Mouse (Mus musculus): ENCODE results near the gene Plin4. TPM values are rescaled to one million over a fixed set of nuclear protein-coding genes. Genes with fewer than 3 reads are reported as not detected.
A peak's percentile ranks its signal among the peaks of the same experiment; 100 is the strongest.

Gene Plin4
- polyA plus RNA-seq, 1 experiment from 2014 or later, result 0.13 TPM

- no peaks in the 10 kb centered on the region for H3K36me3 ChIP-seq (ENCODE audit: control insufficient read depth, insufficient read depth)
- no peak overlapping the region for H3K9ac ChIP-seq (ENCODE audit: low read depth, low read length)
- peaks cover 49% of the 10 kb centered on the region for H3K27me3 ChIP-seq (ENCODE audit: control insufficient read depth, insufficient read depth, low read depth, low read length)
- H3K4me3 ChIP-seq (ENCODE audit: low read depth, low read length), result peak overlapping the region; percentile 7; the same call in 1 of the 2 replicates
- no peaks in the 10 kb centered on the region for H3K9me3 ChIP-seq (replicated peaks; ENCODE audit: control insufficient read depth, low read length)
- ATAC-seq (ENCODE audit: low read depth), result no peak
- H3K27ac ChIP-seq (ENCODE audit: low read length), result no peak overlapping the region
- 3% methylated on average over 47 of the region's 47 CpGs for WGBS (ENCODE audit: insufficient replicate concordance)
- peak overlapping the region; percentile 37 for H3K4me2 ChIP-seq (ENCODE audit: low read depth, low read length)
- H3K4me1 ChIP-seq (ENCODE audit: control insufficient read depth, low read depth, low read length), result peaks cover 15% of the 10 kb centered on the region
These were observed 32.4 kb upstream of the Plin4 start for GRCm38 (mm10) chr17:56141702-56142605.

DNA sequence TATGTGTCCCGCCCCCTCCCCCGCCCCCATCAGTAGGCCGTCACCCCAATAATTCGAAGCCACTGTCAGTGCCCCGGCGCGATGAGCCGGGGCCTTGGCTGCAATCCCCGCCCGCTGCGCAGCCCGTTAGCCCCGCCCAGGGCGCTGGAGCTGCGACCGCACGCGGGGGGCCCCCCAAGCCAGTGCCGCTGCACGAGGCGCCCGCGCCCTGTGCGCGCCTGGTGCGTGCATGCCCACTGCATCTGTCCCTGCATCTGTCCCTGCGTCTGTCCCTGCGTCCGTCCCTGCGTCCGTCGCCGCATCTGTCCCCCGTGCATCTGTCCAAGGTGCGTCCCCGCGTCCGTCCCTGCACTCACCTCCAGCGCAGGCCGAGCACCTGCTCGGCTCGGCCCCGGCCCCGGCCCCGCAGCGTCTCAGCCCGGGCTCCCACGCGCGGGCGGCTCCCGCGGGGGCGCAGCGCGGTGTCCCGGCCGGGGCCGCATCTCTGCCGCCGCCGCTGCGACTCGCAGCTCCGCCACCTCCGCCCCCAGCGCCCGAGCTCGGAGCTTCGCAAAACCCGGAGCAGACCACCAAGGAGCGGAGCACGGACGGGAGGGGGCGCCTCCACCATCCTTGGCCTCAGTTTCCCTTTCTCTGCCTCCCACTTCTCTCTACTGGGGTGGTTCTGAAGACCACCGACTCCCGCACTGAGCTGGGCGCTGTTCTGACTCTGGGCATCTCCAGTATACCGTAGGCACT, 30.4 kb upstream of the Plin4 start, which contains the start of gene Sema6b:
Gene Sema6b, minus strand, starts transcription at position 486 of the 738 bp plus-strand sequence.
- Histone ChIP-seq H3K36me3 (ENCODE audit: control insufficient read depth, insufficient read depth) (no peaks in the 10 kb centered on the region), H3K4me3 (ENCODE audit: low read depth, low read length) (peak within 1 kb of the TSS; percentile 62), H3K27ac (ENCODE audit: low read length) (no peak within 1 kb of the TSS), H3K4me2 (ENCODE audit: low read depth, low read length) (peak within 1 kb of the TSS; percentile 88), H3K4me1 (ENCODE audit: control insufficient read depth, low read depth, low read length) (peaks cover 15% of the 10 kb centered on the region), H3K27me3 (ENCODE audit: control insufficient read depth, insufficient read depth, low read depth, low read length) (peaks cover 48% of the 10 kb centered on the region), H3K9ac (ENCODE audit: low read depth, low read length) (0 out of 2 replicates have a peak within 1 kb of the TSS, but pooled peaks have one; percentile 16), H3K9me3 (replicated peaks; ENCODE audit: control insufficient read depth, low read length) (no peaks in the 10 kb centered on the region)
- 2% methylated on average over 78 of the region's 79 CpGs for WGBS (ENCODE audit: insufficient replicate concordance)
- peak; percentile 51 for ATAC-seq (ENCODE audit: low read depth)

- Histone ChIP-seq H3K27ac (ENCODE audit: low read length) (no peak overlapping the region), H3K4me3 (ENCODE audit: low read depth, low read length) (peak overlapping the region; percentile 62), H3K9ac (ENCODE audit: low read depth, low read length) (no peak overlapping the region), H3K4me2 (ENCODE audit: low read depth, low read length) (peak overlapping the region; percentile 88), H3K9me3 (replicated peaks; ENCODE audit: control insufficient read depth, low read length) (no peaks in the 10 kb centered on the region), H3K36me3 (ENCODE audit: control insufficient read depth, insufficient read depth) (no peaks in the 10 kb centered on the region), H3K4me1 (ENCODE audit: control insufficient read depth, low read depth, low read length) (peaks cover 17% of the 10 kb centered on the region), H3K27me3 (ENCODE audit: control insufficient read depth, insufficient read depth, low read depth, low read length) (peaks cover 45% of the 10 kb centered on the region)
- ATAC-seq (ENCODE audit: low read depth), result no peak
- 17% methylated on average over 15 of the region's 21 CpGs for WGBS (ENCODE audit: insufficient replicate concordance)
These were observed 29.8 kb upstream of the Plin4 start for GRCm38 (mm10) chr17:56139355-56139754.

- Histone ChIP-seq H3K36me3 (ENCODE audit: control insufficient read depth, insufficient read depth) (no peaks in the 10 kb centered on the region), H3K27ac (ENCODE audit: low read length) (no peak overlapping the region), H3K9ac (ENCODE audit: low read depth, low read length) (no peak overlapping the region), H3K9me3 (replicated peaks; ENCODE audit: control insufficient read depth, low read length) (no peaks in the 10 kb centered on the region), H3K27me3 (ENCODE audit: control insufficient read depth, insufficient read depth, low read depth, low read length) (peaks cover 38% of the 10 kb centered on the region), H3K4me3 (ENCODE audit: low read depth, low read length) (no peak overlapping the region), H3K4me1 (ENCODE audit: control insufficient read depth, low read depth, low read length) (peaks cover 30% of the 10 kb centered on the region), H3K4me2 (ENCODE audit: low read depth, low read length) (no peak overlapping the region)
- ATAC-seq (ENCODE audit: low read depth), result no peak
- 33% methylated on average over 25 of the region's 25 CpGs for WGBS (ENCODE audit: insufficient replicate concordance)
These were observed 28.4 kb upstream of the Plin4 start for GRCm38 (mm10) chr17:56137839-56138613.

GRCm38 (mm10) chr17:56136558-56136957, 27.0 kb upstream of the Plin4 start:
- WGBS (ENCODE audit: insufficient replicate concordance), result 59% methylated on average over 7 of the region's 7 CpGs

GRCm38 (mm10) chr17:56134463-56134971, 24.9 kb upstream of the Plin4 start:
- 2% methylated on average over 27 of the region's 27 CpGs for WGBS (ENCODE audit: insufficient replicate concordance)

More at GRCm38 (mm10) chr17:56136558-56136957, 27.0 kb upstream of the Plin4 start:
- Histone ChIP-seq H3K4me2 (ENCODE audit: low read depth, low read length) (no peak overlapping the region), H3K9ac (ENCODE audit: low read depth, low read length) (no peak overlapping the region), H3K4me1 (ENCODE audit: control insufficient read depth, low read depth, low read length) (peaks cover 29% of the 10 kb centered on the region), H3K9me3 (replicated peaks; ENCODE audit: control insufficient read depth, low read length) (no peaks in the 10 kb centered on the region), H3K4me3 (ENCODE audit: low read depth, low read length) (no peak overlapping the region), H3K36me3 (ENCODE audit: control insufficient read depth, insufficient read depth) (no peaks in the 10 kb centered on the region), H3K27me3 (ENCODE audit: control insufficient read depth, insufficient read depth, low read depth, low read length) (peaks cover 28% of the 10 kb centered on the region), H3K27ac (ENCODE audit: low read length) (no peak overlapping the region)
- no peak for ATAC-seq (ENCODE audit: low read depth)

GRCm38 (mm10) chr17:56133457-56134363, 24.1 kb upstream of the Plin4 start:
- Histone ChIP-seq H3K27me3 (ENCODE audit: control insufficient read depth, insufficient read depth, low read depth, low read length) (no peaks in the 10 kb centered on the region; the same call in 1 of the 2 replicates), H3K4me3 (ENCODE audit: low read depth, low read length) (peak overlapping the region; percentile 57), H3K9ac (ENCODE audit: low read depth, low read length) (peak overlapping the region; percentile 36; the same call in 1 of the 2 replicates), H3K4me1 (ENCODE audit: control insufficient read depth, low read depth, low read length) (peaks cover 21% of the 10 kb centered on the region), H3K4me2 (ENCODE audit: low read depth, low read length) (peak overlapping the region; percentile 76), H3K9me3 (replicated peaks; ENCODE audit: control insufficient read depth, low read length) (no peaks in the 10 kb centered on the region), H3K27ac (ENCODE audit: low read length) (peak overlapping the region; percentile 88), H3K36me3 (ENCODE audit: control insufficient read depth, insufficient read depth) (peaks cover 8% of the 10 kb centered on the region)
- ATAC-seq (ENCODE audit: low read depth), result peak; percentile 87
- 3% methylated on average over 16 of the region's 21 CpGs for WGBS (ENCODE audit: insufficient replicate concordance)

More at GRCm38 (mm10) chr17:56134463-56134971, 24.9 kb upstream of the Plin4 start:
- Histone ChIP-seq H3K27me3 (ENCODE audit: control insufficient read depth, insufficient read depth, low read depth, low read length) (peaks cover 8% of the 10 kb centered on the region), H3K36me3 (ENCODE audit: control insufficient read depth, insufficient read depth) (peaks cover 8% of the 10 kb centered on the region), H3K27ac (ENCODE audit: low read length) (peak overlapping the region; percentile 88), H3K4me1 (ENCODE audit: control insufficient read depth, low read depth, low read length) (peaks cover 22% of the 10 kb centered on the region), H3K9me3 (replicated peaks; ENCODE audit: control insufficient read depth, low read length) (no peaks in the 10 kb centered on the region), H3K4me2 (ENCODE audit: low read depth, low read length) (peak overlapping the region; percentile 76), H3K9ac (ENCODE audit: low read depth, low read length) (peak overlapping the region; percentile 36), H3K4me3 (ENCODE audit: low read depth, low read length) (peak overlapping the region; percentile 57)
- peak; percentile 35 for ATAC-seq (ENCODE audit: low read depth)
